Mouse (Mus musculus): ENCODE measurements at regions not wholly inside any gene's neighbourhood (a gene's known extent, or its start where the extent isn't known, plus 50 kb on each side); places are given as distances from the start of the nearest gene placed in this dataset.
"Not testable (repeated sequence)": the region's sequence is repeated elsewhere in the genome, so short reads cannot be mapped to it uniquely, and the experiment has no call there.

- no peak for DNase-seq (ENCODE audit: low spot score in 2 of 2)
Measured at GRCm38 (mm10) chr13:111309848-111310692, 55.3 kb downstream of the Actbl2 start.

DNA sequence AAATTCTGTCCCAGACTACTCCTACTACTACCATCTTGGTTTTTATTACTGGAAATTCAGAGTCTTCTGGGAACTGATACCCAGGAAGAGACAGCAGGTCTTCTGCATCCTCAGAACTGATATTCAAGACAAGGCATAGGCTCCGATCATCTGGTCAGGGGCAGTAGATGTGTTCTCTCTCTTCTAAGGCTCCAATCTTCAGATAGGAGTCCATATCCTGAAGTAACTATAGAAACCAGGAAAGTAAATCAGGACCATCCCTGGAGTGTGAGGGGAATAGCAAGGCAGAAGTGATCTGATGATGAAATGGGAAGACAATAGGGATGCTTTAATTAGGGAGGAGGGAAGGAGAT is 55.9 kb downstream of the Actbl2 start:
- no peak for DNase-seq (ENCODE audit: low spot score in 2 of 2)

DNA sequence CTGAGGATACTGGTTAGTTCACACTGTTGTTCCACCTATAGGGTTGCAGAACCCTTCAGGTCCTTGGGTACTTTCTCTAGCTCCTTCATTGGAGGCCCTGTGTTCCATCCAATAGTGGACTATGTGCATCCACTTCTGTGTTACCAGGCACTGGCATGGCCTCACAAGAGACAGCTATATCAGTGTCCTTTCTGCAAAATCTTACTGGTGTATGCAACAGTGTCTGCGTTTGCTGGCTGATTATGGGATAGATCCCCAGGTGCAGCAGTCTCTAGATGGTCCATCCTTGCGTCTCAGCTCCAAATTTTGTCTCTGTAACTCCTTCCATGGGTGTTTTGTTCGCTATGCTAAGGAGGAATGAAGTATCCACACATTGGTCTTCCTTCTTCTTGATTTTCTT is 58.7 kb downstream of the Actbl2 start:
- not testable (repeated sequence) for DNase-seq (ENCODE audit: low spot score in 2 of 2)

- not testable (repeated sequence) for DNase-seq (ENCODE audit: low spot score in 2 of 2)
Measured at GRCm38 (mm10) chr13:111317876-111318275, 63.1 kb downstream of the Actbl2 start.

DNA sequence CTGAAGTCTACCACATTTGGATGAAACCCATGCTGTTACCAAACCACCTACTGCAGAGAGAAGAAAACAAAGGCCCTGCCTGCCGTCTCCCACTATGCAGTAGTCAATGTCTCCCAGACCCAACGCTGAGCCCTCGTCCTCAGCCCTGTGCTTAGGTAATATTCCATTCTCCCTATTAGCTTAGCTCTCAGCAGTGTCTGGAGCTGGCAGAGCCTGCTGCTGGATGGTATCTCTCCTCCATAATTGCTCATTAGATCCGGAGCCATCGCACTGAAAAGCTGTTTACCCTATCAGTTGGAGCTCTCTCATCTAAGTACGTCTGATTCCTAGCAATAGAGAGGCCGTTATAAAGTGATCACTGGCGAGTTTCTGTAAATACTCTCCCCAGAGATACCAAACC is 68.4 kb downstream of the Actbl2 start:
- no peak for DNase-seq (ENCODE audit: low spot score in 2 of 2)

DNA sequence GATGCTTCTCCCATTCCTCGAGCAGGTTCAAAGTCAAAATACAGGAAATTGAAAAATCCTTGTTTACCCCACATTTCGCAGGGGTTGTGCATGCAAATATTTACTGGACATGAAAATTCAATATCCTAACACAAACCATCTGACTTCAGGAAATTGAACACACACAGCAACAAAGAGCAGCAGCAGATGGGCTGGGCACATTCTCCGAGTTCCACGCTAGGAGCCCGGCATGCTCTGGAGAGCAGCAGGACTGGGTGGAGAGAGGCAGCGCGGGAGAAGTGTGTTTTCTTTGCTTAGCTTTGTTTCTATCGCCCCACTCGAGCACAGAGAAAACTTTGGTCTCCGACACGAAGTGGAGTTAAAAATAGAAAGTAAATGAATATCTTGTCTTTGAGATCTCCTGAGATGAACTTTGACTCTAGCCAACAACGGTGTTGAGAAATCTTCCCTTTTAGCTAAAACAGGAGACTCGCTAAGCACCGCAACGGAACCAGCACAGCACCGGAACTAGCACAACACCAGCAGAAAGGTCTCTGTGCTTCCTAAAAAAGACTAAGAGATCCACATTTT is 71.4 kb downstream of the Actbl2 start:
- no peak for DNase-seq (ENCODE audit: low spot score in 2 of 2)

DNA sequence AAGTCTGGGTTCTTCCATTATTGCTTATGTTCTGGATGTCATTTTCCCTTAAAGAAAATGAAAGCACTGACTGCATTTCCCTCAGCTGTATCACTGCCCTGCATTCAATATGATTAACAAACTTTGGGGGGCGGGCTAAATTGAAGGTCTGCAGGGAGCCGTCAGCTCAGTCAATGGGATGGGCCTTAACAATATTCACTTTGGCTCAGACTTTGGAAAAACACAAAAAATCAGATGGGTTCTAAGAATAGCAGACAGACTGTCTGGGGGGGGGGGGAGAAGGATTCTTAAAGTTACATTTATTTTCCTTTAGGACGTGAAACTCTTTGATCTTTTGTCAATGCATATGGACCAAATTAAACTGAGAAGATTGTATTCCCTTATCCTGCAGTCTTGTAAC is 78.2 kb downstream of the Actbl2 start:
- DNase-seq (ENCODE audit: low spot score in 2 of 2), result no peak

DNA sequence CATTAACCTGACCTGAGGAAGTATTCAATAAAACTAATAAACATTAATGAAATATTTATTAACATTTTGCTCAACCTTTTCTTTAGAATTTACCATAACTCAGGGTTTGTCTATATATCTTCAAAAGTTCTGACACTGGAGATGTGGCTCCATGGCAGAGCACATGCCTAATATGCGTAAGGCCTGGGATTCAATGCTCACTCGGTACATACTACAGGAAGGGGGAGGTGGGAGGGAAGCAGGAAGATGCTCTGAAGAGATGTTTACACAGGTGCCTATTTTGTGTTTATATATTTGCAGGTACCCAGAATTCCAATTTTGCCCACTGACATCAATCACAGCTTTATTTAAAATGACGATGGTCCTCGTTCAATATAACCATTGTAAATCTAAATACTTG is 79.0 kb downstream of the Actbl2 start:
- no peak for DNase-seq (ENCODE audit: low spot score in 2 of 2)

GRCm38 (mm10) chr13:111334258-111335052 is 79.6 kb downstream of the Actbl2 start:
- DNase-seq (ENCODE audit: low spot score in 2 of 2), result no peak

DNA sequence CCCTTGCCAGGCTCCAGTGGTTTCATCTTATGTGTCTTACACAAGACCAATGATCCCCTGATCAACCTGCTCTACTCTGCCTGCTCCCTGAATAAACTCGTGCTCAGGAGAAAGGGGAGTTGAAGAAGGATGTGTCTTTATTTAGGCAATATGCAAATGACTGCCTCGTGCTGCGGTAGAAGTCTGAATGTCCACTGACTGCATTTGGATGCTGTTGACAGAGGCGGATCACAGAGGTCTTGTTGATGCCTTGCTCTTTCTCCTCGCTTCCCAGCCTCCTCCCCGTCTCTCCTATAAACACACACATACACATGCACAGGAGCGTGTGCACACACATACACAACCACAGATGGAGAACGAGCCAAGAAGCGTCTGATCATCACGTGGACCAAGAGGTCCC is 90.2 kb downstream of the Actbl2 start:
- DNase-seq (ENCODE audit: low spot score in 2 of 2), result no peak

GRCm38 (mm10) chr13:111345486-111346440 is 91.0 kb downstream of the Actbl2 start:
- DNase-seq (ENCODE audit: low spot score in 2 of 2), result peak in 1 of 2 experiments; percentile 1

DNA sequence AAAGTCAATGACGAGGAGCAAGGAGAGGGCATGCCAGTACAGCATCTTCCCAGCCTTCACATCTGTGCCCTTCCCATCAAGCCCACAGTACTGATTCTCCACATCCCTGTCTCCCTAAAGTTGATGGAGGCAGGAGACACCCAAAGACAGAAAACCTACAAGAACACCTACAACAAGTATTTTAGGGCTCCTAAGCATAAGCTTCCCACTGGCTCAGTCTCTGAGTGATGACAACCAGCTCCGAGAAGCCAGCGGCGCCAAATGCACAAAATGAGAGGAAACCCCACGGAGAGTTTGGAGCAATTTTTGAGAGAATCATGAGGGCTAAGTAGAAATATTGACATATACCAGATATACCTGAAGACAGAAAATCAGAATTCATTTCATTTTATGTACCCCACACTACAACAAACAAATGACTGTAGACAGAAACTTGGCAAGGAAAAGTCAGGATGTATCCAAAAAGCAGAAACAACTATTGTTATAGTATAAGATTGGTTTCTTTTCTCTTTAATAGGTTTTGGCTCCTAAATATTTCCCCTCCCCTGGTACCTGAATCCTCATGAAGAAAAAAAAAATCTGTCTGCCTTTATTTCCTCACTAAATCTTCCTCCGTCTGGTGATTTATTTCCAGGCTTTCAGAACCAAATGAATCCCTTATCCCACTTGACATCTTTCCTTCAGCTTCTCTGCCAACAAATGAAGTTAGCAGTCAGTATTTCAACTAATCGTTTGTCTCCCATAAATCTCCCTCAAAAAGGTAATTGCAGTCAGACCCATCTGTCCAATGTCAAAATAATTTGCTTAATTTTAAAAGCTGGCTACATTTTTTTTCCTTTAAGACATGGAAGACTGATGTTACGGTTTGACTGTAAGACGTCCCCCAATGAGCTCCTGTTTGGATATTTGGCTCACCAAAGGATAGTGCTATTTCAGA is 102.0 kb downstream of the Actbl2 start:
- no peak for DNase-seq (ENCODE audit: low spot score in 2 of 2)

GRCm38 (mm10) chr13:111361456-111361855 is 106.6 kb downstream of the Actbl2 start:
- no peak for DNase-seq (ENCODE audit: low spot score in 2 of 2)

DNA sequence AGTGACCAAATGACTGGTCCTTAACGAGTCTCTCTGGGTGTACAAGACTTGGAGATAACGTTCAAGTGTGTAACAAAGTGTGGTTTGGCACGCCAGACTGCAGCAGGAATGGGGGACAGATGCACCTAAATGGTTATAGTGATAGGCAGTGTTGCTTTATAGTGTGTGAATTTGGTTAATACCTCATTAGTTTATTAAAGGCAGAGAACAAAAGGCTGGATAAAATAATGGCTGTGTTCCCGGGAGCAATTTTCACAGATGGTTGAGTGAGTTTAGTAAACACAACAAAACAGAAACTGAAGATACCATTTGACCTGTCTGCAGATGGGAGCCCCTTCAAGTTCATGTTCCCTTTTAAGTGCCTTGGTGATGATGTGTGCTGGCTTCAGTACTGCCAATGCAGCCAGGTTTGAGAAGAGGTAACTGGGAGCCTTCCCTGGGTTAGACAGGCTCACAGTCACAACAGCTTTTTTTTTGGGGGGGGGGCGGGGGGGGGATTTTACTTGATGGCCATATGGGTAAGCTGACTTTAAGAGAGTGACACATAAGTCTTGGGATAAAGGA is 108.4 kb downstream of the Actbl2 start:
- DNase-seq (ENCODE audit: low spot score in 2 of 2), result no peak

GRCm38 (mm10) chr13:111366871-111367270 is 112.1 kb downstream of the Actbl2 start:
- no peak for DNase-seq (ENCODE audit: low spot score in 2 of 2)

DNA sequence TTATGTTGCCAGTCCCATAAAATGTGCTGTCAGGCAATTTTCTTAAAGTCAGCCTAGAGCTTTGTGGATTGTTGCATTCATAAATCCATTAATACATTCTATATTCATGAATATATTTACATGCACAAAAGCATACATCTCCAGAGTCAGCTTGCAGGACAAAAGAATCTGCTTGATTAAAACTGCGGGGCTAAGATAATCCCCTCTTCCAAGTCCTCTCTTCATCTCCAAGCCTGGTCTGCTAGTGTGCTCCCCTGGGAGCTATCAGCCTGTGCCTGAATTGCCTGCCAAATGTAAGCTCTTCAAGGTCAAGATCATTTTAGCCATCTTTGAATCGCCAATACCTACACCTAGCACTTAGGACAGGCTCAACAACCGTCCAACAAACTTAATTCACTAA is 112.8 kb downstream of the Actbl2 start:
- DNase-seq (ENCODE audit: low spot score in 2 of 2), result no peak

DNA sequence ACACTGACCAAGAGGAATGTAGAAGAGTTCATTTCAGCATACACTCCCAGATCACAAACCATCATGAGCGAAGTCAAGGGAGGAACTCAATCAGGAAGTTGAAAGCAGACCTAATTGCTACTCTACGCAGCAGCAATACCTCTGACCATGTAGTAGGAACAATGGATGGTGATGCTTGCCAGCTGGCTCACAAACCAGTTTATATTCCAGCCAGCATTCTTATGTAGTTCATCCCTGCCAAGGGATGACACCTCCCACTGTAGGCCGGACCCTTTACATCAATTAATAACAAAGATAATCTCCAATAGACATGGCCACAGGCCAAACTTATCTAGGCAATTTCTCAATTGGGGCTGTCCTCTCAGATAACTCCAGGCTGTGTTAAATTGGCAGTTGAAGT is 115.1 kb downstream of the Actbl2 start:
- DNase-seq (ENCODE audit: low spot score in 2 of 2), result no peak

DNA sequence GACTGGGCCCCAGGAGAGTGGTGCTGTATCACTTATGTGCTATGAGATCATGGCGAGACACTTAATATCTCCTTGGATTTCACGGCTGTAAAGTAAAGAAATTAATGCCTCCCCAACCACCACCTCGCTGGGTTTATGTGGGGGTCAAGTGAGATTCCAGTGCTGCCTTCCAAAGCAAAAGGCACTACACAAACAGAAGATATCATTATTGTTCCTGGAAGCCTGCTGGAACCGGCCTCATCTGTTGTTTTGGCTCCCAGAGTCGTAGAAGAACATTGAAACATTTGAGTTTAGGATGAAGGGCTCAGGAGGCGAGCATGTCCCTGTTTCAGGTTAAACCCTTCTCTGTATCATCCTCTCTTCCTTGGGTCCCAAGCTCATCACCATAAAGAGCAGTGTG is 116.6 kb downstream of the Gpbp1 start:
- DNase-seq (ENCODE audit: low spot score in 2 of 2), result no peak

- no peak for DNase-seq (ENCODE audit: low spot score in 2 of 2)
Measured at GRCm38 (mm10) chr13:111373801-111374200, 116.1 kb downstream of the Gpbp1 start.

Data from natural killer cell, adult 2 months (primary cell).